Mouse (Mus musculus): ENCODE results near the gene Araf. TPM values are rescaled to one million over a fixed set of nuclear protein-coding genes. Genes with fewer than 3 reads are reported as not detected.
A peak's percentile ranks its signal among the peaks of the same experiment; 100 is the strongest.

Araf gene
- total and polyA plus RNA-seq, 3 experiments, result 52.8 to 72.2 (median 60.6) TPM

- Histone ChIP-seq H3K79me2 (replicated peaks; ENCODE audit: control insufficient read depth, extremely low read depth, insufficient read depth, poor library complexity, severe bottlenecking) (no peaks in the 10 kb centered on the region), H3K27ac (ENCODE audit: insufficient read depth, low read depth) (no peak overlapping the region), H3K4me2 (ENCODE audit: insufficient read depth, low read depth, poor library complexity, severe bottlenecking) (no peak overlapping the region), H3K9ac (ENCODE audit: insufficient read depth, low read depth) (no peak overlapping the region), H3K9me3 (replicated peaks; ENCODE audit: low read length) (no peaks in the 10 kb centered on the region), H3K36me3 (replicated peaks in 1 of 2; ENCODE audit: control insufficient read depth in 1 of 2, insufficient read depth in 1 of 2, low read length in 1 of 2) (no peaks in the 10 kb centered on the region), H3K4me3 (replicated peaks in 1 of 3; ENCODE audit: low read depth in 2 of 3, low read length in 2 of 3, poor library complexity in 1 of 3) (no peak overlapping the region), H3K4me1 (ENCODE audit: control insufficient read depth in 1 of 2, insufficient read depth in 2 of 2) (no peaks in the 10 kb centered on the region), H3K27me3 (replicated peaks) (no peaks in the 10 kb centered on the region)
- no peak for DNase-seq (ENCODE audit: extremely low read depth)
- dilution Hi-C loops (cut with MboI; ENCODE audit: extremely low pct_ligation_motif_present, extremely low pct_unique_long_range_greater_than_20kb, low sequenced_read_pairs) (no loop called here), in situ Hi-C loops (cut with MboI; ENCODE audit: low pct_ligation_motif_present, low pct_unique_long_range_greater_than_20kb, low sequenced_read_pairs) (no loop called here)
- TF ChIP-seq ELF1 (IDR thresholded peaks at IDR 0.05; ENCODE audit: low read depth, low read length) (no peak), POLR2AphosphoS2 (IDR thresholded peaks at IDR 0.05; ENCODE audit: low read depth, low read length) (no peak), MAFK (IDR thresholded peaks at IDR 0.05; ENCODE audit: insufficient replicate concordance, low read length) (no peak), TBP (conservative IDR thresholded peaks at IDR 0.05; ENCODE audit: low read depth, low read length) (no peak), USF1 (IDR thresholded peaks at IDR 0.05; ENCODE audit: low read depth, low read length) (no peak), NELFE (IDR thresholded peaks at IDR 0.05; ENCODE audit: low read depth, low read length) (no peak), ZMIZ1 (IDR thresholded peaks at IDR 0.05; ENCODE audit: low read depth, low read length) (no peak), CTCF (conservative IDR thresholded peaks at IDR 0.05 in 1 of 2, IDR thresholded peaks at IDR 0.05 in 1 of 2; ENCODE audit: low read depth in 2 of 2, low read length in 2 of 2) (no peak), EP300 (IDR thresholded peaks at IDR 0.05; ENCODE audit: low read length) (no peak), HCFC1 (IDR thresholded peaks at IDR 0.05; ENCODE audit: low read depth, low read length) (no peak), CHD1 (IDR thresholded peaks at IDR 0.05; ENCODE audit: low read depth, low read length) (no peak), IRF4 (IDR thresholded peaks at IDR 0.05; ENCODE audit: low read depth, low read length) (no peak), MAX (IDR thresholded peaks at IDR 0.05; ENCODE audit: low read length) (no peak), POLR2A (IDR thresholded peaks at IDR 0.05; ENCODE audit: low read depth, low read length) (no peak), GABPA (IDR thresholded peaks at IDR 0.05; ENCODE audit: insufficient replicate concordance, low read depth, low read length) (no peak), E2F4 (IDR thresholded peaks at IDR 0.05; ENCODE audit: insufficient replicate concordance, low read depth, low read length) (no peak), NRF1 (IDR thresholded peaks at IDR 0.05; ENCODE audit: low read depth, low read length) (no peak), CHD2 (IDR thresholded peaks at IDR 0.05; ENCODE audit: low read length) (no peak)
Observed at GRCm38 (mm10) chrX:20761201-20761600, 36.4 kb upstream of the Araf start.

GRCm38 (mm10) chrX:20770697-20771381 lies 26.8 kb upstream of the Araf start:
- H3K36me3 ChIP-seq (replicated peaks in 1 of 2; ENCODE audit: control insufficient read depth in 1 of 2, insufficient read depth in 1 of 2, low read length in 1 of 2), result no peaks in the 10 kb centered on the region
- H3K9me3 ChIP-seq (replicated peaks; ENCODE audit: low read length), result no peaks in the 10 kb centered on the region
- no peak overlapping the region for H3K9ac ChIP-seq (ENCODE audit: insufficient read depth, low read depth)
- no peaks in the 10 kb centered on the region for H3K27me3 ChIP-seq (replicated peaks)
- in situ Hi-C loops (cut with MboI; ENCODE audit: low pct_ligation_motif_present, low pct_unique_long_range_greater_than_20kb, low sequenced_read_pairs) (loop anchor here (10.0 kb wide), 1 partner anchor 106 kb away; no protein-coding TSS in a partner anchor), dilution Hi-C loops (cut with MboI; ENCODE audit: extremely low pct_ligation_motif_present, extremely low pct_unique_long_range_greater_than_20kb, low sequenced_read_pairs) (no loop called here)
- H3K4me1 ChIP-seq (ENCODE audit: control insufficient read depth in 1 of 2, insufficient read depth in 2 of 2), result peaks cover 0 to 10% of the 10 kb centered on the region in 2 experiments; a peak in 2 of 4 replicates
- no peak overlapping the region for H3K27ac ChIP-seq (ENCODE audit: insufficient read depth, low read depth)
- no peak overlapping the region for H3K4me3 ChIP-seq (replicated peaks in 1 of 3; ENCODE audit: low read depth in 2 of 3, low read length in 2 of 3, poor library complexity in 1 of 3)
- DNase-seq (ENCODE audit: extremely low read depth), result peak; percentile 76
- H3K79me2 ChIP-seq (replicated peaks; ENCODE audit: control insufficient read depth, extremely low read depth, insufficient read depth, poor library complexity, severe bottlenecking), result no peaks in the 10 kb centered on the region
- TF ChIP-seq ELF1 (IDR thresholded peaks at IDR 0.05; ENCODE audit: low read depth, low read length) (no peak), RAD21 (IDR thresholded peaks at IDR 0.05; ENCODE audit: low read depth, low read length) (peak; percentile 74), PAX5 (IDR thresholded peaks at IDR 0.05; ENCODE audit: low read length) (no peak), SMC3 (IDR thresholded peaks at IDR 0.05; ENCODE audit: low read depth, low read length) (peak; percentile 66), CTCF (conservative IDR thresholded peaks at IDR 0.05 in 1 of 2, IDR thresholded peaks at IDR 0.05 in 1 of 2; ENCODE audit: low read depth in 2 of 2, low read length in 2 of 2) (peak; percentile 59 to 73)
- no peak overlapping the region for H3K4me2 ChIP-seq (ENCODE audit: insufficient read depth, low read depth, poor library complexity, severe bottlenecking)

Measured in CH12.LX (cell line).